Mouse (Mus musculus) left cerebral cortex, postnatal 25 days (tissue): ENCODE measurements around the gene Bend3. TPM values are rescaled to one million over a fixed set of nuclear protein-coding genes. Genes with fewer than 3 reads are reported as not detected.
"Not testable (repeated sequence)": the region's sequence is repeated elsewhere in the genome, so short reads cannot be mapped to it uniquely, and the experiment has no call there.

ENCODE experiments used
- DNase-seq, 2 experiments: peaks; one replicate each; pipeline ENCODE4 v3.0.0; 2022; ENCODE audit warnings: low spot score in 2 of 2, mixed read lengths in 1 of 2
- intact Hi-C: fragments of 180-260 bp; cut with DNase I; formaldehyde crosslinking; loops from one replicate; pipeline ENCODE4 v1.15.1; 2025
- total RNA-seq, 2 experiments: library from RNA; stranded (reverse); gene quantifications; 2 replicates each; pipeline ENCODE4 v1.2.3; 2021

The Bend3 gene
- total RNA-seq, 2 experiments from 2014 or later = 4.3 to 5.9 TPM

- no peak for DNase-seq
These were observed 39.2 kb downstream of the Bend3 start for GRCm38 (mm10) chr10:43517836-43518235.

GRCm38 (mm10) chr10:43518368-43518767 lies 39.7 kb downstream of the Bend3 start:
- intact Hi-C loops = no loop called here
- no peak for DNase-seq

More at GRCm38 (mm10) chr10:43517836-43518235, 39.2 kb downstream of the Bend3 start:
- intact Hi-C loops = no loop called here

- intact Hi-C loops = no loop called here
- DNase-seq = no peak
These were observed 41.3 kb downstream of the Bend3 start for GRCm38 (mm10) chr10:43519977-43520376.

GRCm38 (mm10) chr10:43523931-43524330 lies 45.3 kb downstream of the Bend3 start, which contains the start of gene Gm9803:
Gm9803 (plus strand) TSS chr10:43524084.
- DNase-seq, intact Hi-C loops: not testable (repeated sequence)

- peak; percentile 17 to 53 for DNase-seq
These were observed 48.9 kb downstream of the Bend3 start for GRCm38 (mm10) chr10:43527283-43528269.

GRCm38 (mm10) chr10:43534382-43534781 lies 55.8 kb downstream of the Bend3 start:
- DNase-seq = no peak
- intact Hi-C loops = no loop called here

More at GRCm38 (mm10) chr10:43527283-43528269, 48.9 kb downstream of the Bend3 start:
- intact Hi-C loops = no loop called here

GRCm38 (mm10) chr10:43537652-43538051 lies 59.0 kb downstream of the Bend3 start:
- no peak for DNase-seq
- intact Hi-C loops = no loop called here

GRCm38 (mm10) chr10:43538831-43539230 lies 60.2 kb downstream of the Bend3 start:
- intact Hi-C loops = no loop called here

GRCm38 (mm10) chr10:43539746-43540310 lies 61.2 kb downstream of the Bend3 start:
- peak in 1 of 2 experiments; percentile 20 for DNase-seq
- intact Hi-C loops = no loop called here

More at GRCm38 (mm10) chr10:43538831-43539230, 60.2 kb downstream of the Bend3 start:
- no peak for DNase-seq

GRCm38 (mm10) chr10:43540442-43541152 lies 62.0 kb downstream of the Bend3 start, which contains the start of gene 1700021F05Rik:
1700021F05Rik (minus strand) TSS chr10:43540994.
- intact Hi-C loops = loop anchor here (1.0 kb wide), 1 partner anchor 61 kb away; no protein-coding TSS in a partner anchor
- peak; percentile 93 to 94 for DNase-seq

GRCm38 (mm10) chr10:43541153-43541544 lies 62.5 kb downstream of the Bend3 start:
- DNase-seq = no peak
- intact Hi-C loops = loop anchor here (1.0 kb wide), 1 partner anchor 62 kb away; no protein-coding TSS in a partner anchor

GRCm38 (mm10) chr10:43549411-43549810 lies 70.8 kb downstream of the Bend3 start:
- intact Hi-C loops = no loop called here
- no peak for DNase-seq

- DNase-seq = no peak
- intact Hi-C loops = no loop called here
These were observed 72.3 kb downstream of the Bend3 start for GRCm38 (mm10) chr10:43550923-43551322.

GRCm38 (mm10) chr10:43551388-43551787 lies 72.8 kb downstream of the Bend3 start:
- no peak for DNase-seq
- intact Hi-C loops = no loop called here

GRCm38 (mm10) chr10:43557630-43558165 lies 79.1 kb downstream of the Bend3 start:
- intact Hi-C loops = no loop called here
- no peak for DNase-seq

- DNase-seq = peak in 1 of 2 experiments; percentile 26
- intact Hi-C loops = no loop called here
These were observed 80.7 kb downstream of the Bend3 start for GRCm38 (mm10) chr10:43559313-43559712.

GRCm38 (mm10) chr10:43560765-43561164 lies 82.1 kb downstream of the Bend3 start:
- intact Hi-C loops = no loop called here
- DNase-seq = no peak

- intact Hi-C loops = no loop called here
- DNase-seq = no peak
These were observed 82.7 kb downstream of the Bend3 start for GRCm38 (mm10) chr10:43561311-43561710.
